Mouse (Mus musculus) heart, postnatal 36 days (tissue): ENCODE results near the gene Amn. TPM values are rescaled to one million over a fixed set of nuclear protein-coding genes. Genes with fewer than 3 reads are reported as not detected.

ENCODE experiments used
- DNase-seq, 2 experiments: peaks; one replicate each; pipeline ENCODE4 v3.0.0; 2021 to 2022
- intact Hi-C: fragments of 180-260 bp; cut with DNase I; formaldehyde crosslinking; loops from one replicate; pipeline ENCODE4 v1.15.1; 2025
- total RNA-seq, 2 experiments: library from RNA; stranded (reverse); gene quantifications; 2 replicates each; pipeline ENCODE4 v1.2.3; 2021

Gene Amn
- total RNA-seq, 2 experiments from 2014 or later, result not detected

DNA sequence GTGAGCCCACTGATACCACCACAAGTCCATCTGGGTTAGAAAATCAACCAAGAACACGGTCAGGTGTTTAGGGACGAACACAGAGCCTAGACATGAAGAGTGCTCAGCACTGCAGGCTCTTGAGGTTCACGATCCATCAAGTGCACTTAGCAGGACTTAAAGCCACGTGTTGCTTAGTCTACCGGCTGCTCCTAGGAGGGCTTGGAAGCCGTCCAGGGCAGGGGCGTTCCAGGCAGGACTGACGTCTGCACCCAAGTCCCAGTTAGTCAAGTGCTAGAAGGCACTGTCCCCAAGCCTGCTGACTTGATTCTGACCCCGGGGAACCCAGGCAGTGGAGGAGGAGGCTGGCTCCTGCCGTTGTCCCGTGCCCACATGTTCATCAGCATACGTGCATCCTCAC is 49.7 kb downstream of the Amn start:
- intact Hi-C loops, result no loop called here
- DNase-seq, result no peak

- DNase-seq, result no peak
- intact Hi-C loops, result no loop called here
Observed at GRCm38 (mm10) chr12:111321832-111322231, 50.9 kb downstream of the Amn start.

- intact Hi-C loops, result no loop called here
- no peak for DNase-seq
Observed at GRCm38 (mm10) chr12:111323423-111323822, 52.5 kb downstream of the Amn start.

DNA sequence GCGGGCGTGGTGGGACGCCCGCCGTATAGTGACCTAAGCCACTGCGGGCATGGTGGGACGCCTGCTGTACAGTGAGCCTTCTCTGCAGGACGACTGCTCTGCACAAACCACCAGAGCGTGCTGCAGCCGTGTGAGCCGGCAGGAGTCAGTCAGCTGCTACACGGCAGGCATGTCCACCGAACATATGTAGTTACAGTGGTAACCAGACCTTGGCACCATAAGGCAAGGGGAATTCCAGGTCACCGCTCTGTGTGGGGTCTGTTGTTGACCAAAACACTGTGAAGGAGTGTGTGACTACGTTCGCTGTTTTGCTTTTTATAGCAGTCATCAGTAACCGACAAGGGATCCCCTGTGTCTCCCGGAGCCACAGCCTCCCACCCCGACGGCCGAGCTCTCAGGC is 53.6 kb downstream of the Amn start:
- intact Hi-C loops, result no loop called here
- DNase-seq, result no peak

GRCm38 (mm10) chr12:111324949-111325348 is 54.1 kb downstream of the Amn start:
- DNase-seq, result no peak
- intact Hi-C loops, result no loop called here

- intact Hi-C loops, result no loop called here
- DNase-seq, result no peak
Observed at GRCm38 (mm10) chr12:111325744-111326424, 55.0 kb downstream of the Amn start.

Other genes starting within 250 kb of the Amn start
- gene Rcor1, start 231.7 kb upstream of the Amn start, total RNA-seq, result 10 to 100 TPM; 15.0 to 16.0 TPM
- gene Traf3, start 104.7 kb upstream of the Amn start, total RNA-seq, result 10 to 100 TPM; 12.0 to 12.6 TPM
- not detected for gene 4930595D18Rik, start 86.6 kb upstream of the Amn start, total RNA-seq
- 10 to 100 TPM; 54.6 to 62.5 TPM for gene Cdc42bpb, start 106.6 kb downstream of the Amn start, total RNA-seq
- not detected for gene Lbhd2, start 135.7 kb downstream of the Amn start, total RNA-seq
- 1 to 10 TPM; 2.9 to 3.0 TPM for gene Exoc3l4, start 145.9 kb downstream of the Amn start, total RNA-seq
- gene Tnfaip2, start 171.4 kb downstream of the Amn start, total RNA-seq, result 10 to 100 TPM; 32.7 to 38.8 TPM
- gene Gm266, start 214.7 kb downstream of the Amn start, total RNA-seq, result under 1 TPM; 0.57 to 0.58 TPM